Mouse (Mus musculus) megakaryocyte-erythroid progenitor cell, adult 5-6 weeks (primary cell): ENCODE measurements around the gene Ston2. TPM values are rescaled to one million over a fixed set of nuclear protein-coding genes. Genes with fewer than 3 reads are reported as not detected.
"Not testable (repeated sequence)": the region's sequence is repeated elsewhere in the genome, so short reads cannot be mapped to it uniquely, and the experiment has no call there.

Experiments
- ATAC-seq: replicated peaks from 2 replicates; pipeline ENCODE4 v1.8.0; 2016; ENCODE audit warnings: mild to moderate bottlenecking, inconsistent platforms; ENCODE audit not compliant: severe bottlenecking, poor library complexity, low FRiP score, low TSS enrichment
- total RNA-seq, 2 experiments: library from RNA; stranded (forward) in 1 of 2; stranded (reverse) in 1 of 2; fragments of 200-1000, 215-1000 nt in 1 of 2; fragments of >200 nt in 1 of 2; fragmentation: Nextera tagmentation in 1 of 2; gene quantifications; 2 replicates each; pipeline ENCODE4 v1.2.3; 2014 to 2017

Ston2 gene
- total RNA-seq, 2 experiments from 2014 or later, result 2.7 to 5.3 TPM

DNA sequence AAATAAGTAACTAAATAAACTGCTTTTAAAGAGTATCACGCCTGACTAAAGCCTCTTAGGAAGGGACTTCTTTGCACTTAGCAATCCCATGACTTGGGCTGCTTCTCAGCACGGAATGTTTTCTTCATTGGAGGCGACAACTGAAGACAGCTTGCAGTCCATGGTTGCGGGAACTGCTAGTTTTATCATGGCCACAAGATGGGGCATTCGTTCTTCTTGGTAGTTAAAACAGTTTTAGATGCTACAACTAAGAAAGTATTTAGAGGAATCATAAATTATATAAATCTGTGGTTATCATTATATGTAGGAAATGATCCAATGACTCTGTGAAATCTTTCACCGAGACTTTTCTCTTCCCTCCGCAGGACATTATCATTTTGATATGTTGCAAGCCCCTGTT, 147.5 kb downstream of the Ston2 start:
- ATAC-seq, result no peak

- no peak for ATAC-seq
Measured at GRCm38 (mm10) chr12:91638351-91638750, 149.8 kb downstream of the Ston2 start.

DNA sequence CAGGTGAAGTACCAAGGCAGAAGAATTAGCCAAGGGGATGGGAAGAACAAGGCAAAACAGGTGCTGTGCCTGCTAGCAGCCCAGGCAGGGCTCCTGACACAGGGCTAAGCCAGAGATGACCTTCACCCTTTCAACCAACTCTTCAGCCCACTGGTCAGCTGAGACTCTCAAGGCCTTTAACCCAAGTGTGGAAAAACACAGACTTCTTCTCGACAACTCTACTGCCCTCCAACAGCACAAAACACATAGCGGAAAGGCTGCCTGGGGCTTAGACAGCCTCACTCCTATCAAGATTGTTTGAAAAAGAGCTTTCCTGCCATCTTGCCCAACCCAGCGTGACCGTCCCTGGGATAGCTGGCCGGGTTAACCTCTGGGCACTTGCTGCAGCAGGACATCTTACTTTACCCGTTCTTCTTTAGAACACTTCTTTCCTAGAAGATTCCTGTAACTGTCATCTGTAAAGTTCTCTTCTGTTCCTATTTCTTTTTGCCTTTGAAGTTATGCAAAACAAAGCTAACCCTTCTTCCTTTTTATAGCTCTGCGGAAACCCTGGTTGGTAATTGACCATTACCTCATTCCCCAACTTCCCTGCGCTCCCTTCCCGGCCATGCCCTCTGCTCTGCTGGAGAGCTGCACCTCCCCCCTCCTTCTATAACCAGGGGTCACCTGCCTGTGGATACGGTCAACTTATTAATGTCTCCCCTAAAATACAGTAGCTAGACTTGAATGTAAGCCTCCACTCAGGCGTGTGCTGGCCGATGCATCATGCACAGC, 150.9 kb downstream of the Ston2 start:
- no peak for ATAC-seq

DNA sequence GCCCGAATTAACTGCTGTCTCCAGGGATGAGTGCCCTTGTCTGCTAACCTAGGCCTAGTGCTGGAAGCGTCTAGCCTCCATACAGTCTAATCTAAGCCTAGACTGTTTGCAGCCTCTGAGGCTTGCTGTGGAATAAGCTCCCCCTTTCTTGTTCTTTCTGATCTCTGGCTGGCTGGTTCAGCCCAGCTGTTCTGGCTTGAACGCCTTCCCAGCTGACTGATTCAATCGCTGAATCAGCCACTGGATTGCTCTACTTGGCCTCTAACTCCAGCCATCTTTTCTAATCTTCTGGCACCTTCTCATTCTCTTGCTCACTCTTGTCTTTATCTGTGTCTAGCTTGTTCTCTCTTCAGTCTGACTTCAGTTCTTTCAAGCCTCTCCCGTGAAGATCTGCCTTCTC, 161.7 kb downstream of the Ston2 start:
- no peak for ATAC-seq

GRCm38 (mm10) chr12:91625013-91625412, 163.2 kb downstream of the Ston2 start:
- 0 out of 2 replicates have a peak, but pooled peaks have one; percentile 55 for ATAC-seq

DNA sequence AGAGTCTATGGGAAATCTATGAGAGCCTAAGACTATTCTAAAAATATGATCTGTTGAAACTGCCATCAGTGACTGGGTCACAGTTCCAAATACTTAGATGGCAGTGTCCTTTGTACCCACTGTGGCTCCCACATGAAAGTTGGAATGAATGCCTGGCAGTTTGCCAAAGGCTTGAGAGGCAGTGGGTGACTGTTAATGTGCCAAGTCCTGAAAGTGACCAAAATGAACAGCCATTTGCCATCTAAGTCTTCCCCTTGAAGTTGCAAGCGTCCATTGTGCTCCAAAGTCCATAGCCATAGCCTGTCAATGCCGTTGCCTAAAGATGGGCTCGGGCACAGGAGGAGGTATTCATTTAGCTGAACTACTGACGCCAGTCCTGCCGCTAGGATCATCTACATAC, 178.8 kb downstream of the Ston2 start:
- no peak for ATAC-seq

GRCm38 (mm10) chr12:91607678-91608077, 180.5 kb downstream of the Ston2 start:
- ATAC-seq, result no peak

- no peak for ATAC-seq
Measured at GRCm38 (mm10) chr12:91606651-91607050, 181.5 kb downstream of the Ston2 start.

DNA sequence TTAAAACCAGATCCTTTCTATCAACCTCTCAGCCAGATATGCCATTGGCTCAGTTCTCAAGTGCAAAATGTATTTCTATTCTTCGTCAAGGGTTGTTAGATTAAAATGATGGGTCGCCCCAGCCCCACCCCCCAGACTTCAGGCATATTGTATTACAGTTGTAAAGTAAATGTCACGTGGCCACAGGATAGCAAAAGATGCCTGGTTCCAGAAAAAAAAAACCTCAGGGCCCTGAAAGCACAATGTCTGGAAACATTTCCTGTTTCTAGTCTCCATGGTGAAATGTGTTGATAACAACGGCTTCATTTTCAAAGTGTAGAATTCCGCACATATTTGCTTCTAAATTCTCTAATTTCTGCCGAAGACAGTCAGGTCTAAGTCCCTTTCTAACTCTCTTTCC, 183.6 kb downstream of the Ston2 start:
- ATAC-seq, result no peak

GRCm38 (mm10) chr12:91592128-91592527, 196.1 kb downstream of the Ston2 start:
- no peak for ATAC-seq

DNA sequence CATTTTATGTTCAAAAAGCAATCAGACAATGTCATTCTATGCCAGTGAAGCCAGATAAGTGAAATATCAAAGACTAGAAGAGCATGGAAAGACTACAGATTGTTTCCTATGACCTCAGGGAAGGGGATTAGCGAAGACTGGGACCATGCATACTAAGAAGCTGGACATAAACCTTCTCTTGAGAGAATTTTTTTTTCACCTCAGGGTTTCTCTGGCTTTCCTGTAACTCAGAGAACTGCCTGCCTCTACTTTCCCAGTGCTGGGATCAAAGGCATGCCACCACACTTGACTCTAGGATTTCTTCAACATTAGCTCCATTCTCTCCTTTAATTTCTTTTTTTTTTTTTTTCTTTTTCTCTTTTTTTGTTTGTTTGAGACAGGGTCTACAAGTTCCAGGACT, 197.0 kb downstream of the Ston2 start:
- no peak for ATAC-seq

DNA sequence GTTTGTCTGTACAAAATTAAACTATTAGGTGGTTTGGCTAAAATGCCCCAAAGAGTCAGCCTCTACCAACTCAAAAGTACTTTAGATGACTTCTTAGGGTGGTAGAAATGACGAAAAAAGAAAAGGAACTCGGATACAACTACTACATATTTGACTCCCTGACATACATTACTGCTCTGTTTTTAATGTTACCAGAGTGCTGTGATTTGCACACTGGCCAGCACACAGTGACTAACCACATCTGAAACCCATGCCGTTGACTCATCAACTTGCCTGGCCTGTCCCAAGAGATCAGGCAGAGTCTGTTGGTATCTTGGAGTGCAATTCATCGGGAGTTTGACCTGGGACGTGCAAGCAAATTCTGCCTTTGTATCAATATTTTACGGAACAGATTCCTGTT, 197.5 kb downstream of the Ston2 start:
- ATAC-seq, result no peak

DNA sequence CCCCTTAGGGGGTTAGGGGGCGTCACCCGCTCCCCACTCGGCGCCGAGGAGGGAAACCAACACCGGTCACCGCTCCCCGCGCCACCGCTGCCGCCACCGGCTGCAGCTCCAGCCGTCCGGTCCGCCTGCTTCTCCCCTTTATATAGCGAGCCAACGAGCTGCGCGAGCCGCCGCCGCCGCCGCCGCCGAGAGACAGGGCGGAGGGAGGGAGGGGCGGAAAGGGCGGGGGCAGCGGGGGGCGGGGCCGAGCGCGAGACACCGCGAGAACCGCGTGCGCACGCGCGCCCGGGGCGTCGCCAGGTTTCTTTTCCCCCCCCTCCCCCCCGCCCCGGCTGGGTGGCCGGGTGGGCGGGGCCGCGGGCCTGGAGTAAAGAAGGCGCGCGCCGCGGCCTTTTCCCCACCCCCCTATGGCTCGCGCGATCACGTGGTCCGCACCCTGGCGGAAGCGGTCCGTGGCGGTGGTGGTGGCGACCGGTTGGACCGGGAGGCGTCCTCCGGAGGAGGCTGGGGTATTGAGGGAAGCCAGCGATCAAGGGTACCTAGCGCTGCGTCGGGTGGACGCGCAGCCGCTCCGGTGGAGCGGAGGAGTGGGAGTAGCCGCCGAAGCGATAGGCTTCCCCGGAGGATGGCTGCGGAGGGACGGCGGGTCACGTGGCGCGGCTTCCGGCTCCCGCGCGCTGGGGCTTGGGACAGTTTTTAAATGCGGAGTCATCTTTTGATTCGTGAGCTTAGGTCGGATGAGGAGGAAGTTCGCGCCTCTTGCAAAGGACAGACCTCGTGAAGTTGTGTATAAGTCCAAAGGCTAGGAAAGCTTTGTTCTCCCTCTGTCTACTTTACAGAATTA, 198.1 kb downstream of the Ston2 start, which contains the start of gene Gtf2a1:
Gtf2a1 (minus strand) TSS at position 641 of the 844 bp plus-strand sequence.
- peak; percentile 81 for ATAC-seq

DNA sequence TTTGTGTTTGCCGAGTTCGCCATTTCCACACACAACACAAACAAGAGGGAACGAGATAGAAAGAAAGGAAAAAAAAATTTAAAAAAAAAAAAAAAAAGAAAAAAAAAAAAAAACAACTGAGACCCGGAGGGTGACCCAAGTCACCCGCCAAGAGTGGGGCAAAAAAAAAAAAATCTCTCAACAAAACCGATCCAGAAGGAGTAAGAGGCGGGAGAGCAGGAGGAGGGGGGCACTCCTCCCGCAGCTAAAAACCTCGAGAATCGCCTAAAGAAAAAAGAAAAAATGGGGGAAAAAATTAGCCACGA, 198.7 kb downstream of the Ston2 start:
- ATAC-seq, result no peak

DNA sequence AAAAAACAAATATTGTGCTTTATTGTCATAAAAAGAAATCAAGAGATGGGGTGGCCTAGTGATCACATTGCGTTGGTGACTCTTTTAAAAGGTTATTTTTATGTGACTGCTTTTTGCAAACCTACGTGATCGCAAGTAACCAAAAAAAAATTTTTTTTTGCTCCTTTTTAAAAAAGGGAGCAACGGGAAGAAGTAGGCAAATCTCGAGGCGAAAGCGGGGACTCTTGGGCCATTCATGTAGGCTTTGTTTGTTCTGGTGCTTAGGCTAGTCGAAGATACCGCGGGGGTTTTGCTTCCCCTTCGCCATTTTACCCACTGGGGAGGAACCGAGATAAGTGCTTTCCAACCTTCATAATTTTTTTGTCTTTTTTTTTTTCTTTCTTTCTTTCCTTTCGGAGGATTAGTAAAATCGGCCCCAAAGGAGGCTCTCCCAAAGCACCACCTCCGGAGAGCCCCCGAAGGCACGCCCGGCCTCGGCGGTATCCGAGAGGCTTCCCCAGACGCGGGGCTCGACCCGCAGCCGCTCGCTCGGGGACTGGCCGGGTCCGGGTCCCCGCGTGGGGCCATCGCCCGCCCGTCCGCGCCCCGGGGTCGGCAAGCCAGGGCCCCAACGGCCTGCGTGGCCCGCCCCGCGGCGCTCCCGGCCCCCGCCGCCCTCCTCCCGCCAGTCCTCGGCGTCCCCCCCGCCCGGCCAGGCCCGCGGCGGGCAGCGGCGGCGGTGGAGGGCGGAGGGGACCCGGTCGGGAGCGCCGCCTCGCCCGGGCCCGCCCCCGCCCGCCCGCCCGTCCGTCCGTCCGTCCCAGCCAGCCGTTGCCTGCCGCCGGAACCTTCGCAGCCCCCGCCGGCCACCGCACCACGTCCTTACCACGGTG, 199.3 kb downstream of the Ston2 start:
- no peak for ATAC-seq

DNA sequence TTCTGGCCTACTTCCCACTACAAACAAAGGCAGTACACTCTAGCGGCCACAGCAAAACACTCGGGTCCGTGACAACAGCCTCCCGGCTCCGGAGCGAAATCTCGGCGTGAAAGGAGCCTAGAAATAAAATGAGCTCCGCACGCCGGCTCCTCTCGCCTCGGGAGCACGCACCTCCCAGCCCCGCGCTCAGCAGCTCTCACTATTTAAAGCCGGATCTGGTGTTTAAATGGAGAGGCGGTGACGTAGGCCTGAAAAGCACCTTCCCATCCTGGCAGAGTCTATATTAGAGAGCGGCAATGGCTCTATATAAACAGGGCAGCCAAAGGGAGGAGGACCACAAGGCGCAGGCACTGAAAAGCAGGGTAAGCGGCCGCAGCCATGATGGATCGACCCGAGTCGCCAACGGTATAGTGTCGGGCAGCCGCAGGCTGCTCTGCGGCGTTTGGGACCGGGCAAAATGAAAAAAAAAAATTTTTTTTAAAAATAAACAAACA, 200.0 kb downstream of the Ston2 start:
- peak; percentile 75 for ATAC-seq

DNA sequence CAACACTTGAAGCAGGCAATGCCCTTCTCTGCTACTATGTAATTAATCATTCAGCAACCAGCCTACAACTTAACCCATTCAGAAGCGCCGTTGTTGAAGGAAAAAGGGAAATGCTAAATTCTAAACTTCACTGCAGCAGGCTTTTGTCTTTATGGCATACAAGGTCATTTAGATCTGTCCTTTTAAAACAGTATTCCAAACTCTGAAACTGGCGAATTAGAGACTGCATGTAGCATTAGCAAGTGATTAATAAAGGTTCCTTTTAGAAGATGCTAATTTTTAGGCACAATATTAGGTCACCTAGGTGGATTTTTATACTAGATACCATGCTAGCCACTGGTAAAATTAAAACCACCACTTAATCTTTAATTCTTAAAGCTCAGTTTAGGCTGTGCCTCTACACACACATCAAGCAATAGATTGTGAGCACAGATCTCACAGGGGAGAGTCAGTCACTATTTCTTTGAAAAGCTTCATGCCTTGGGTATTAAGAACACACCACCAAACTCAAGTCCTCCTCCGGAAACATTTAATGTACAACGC, 200.6 kb downstream of the Ston2 start:
- no peak for ATAC-seq

GRCm38 (mm10) chr12:91587077-91587476, 201.1 kb downstream of the Ston2 start:
- ATAC-seq, result no peak

- not testable (repeated sequence) for ATAC-seq
Measured at GRCm38 (mm10) chr12:91585815-91586214, 202.4 kb downstream of the Ston2 start.
